Mouse (Mus musculus): ENCODE results near the gene Trim30c. TPM values are rescaled to one million over a fixed set of nuclear protein-coding genes. Genes with fewer than 3 reads are reported as not detected.
"Not testable (repeated sequence)": the region's sequence is repeated elsewhere in the genome, so short reads cannot be mapped to it uniquely, and the experiment has no call there.

The Trim30c gene
- polyA plus RNA-seq, 1 experiment from 2014 or later = 0.28 TPM

DNA sequence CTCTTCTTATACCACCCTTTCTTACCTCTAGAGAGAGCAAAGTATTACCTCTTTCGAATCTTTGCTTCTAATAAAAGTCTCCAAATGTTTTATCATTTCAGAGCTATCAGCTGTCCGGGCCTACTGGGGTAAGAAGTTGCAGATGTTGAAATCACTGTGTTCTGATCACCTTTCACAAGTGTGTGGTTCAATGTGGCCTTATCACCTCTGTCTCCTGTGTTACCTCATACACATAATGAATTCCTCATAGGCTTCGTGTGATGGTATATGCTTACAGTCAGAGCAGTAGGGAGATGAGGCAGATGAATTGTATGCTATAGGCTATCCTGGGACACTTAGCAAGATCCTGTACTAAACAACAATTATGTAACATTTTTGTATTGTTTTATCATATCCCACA is 65.1 kb downstream of the Trim30c start:
- H3K27me3 ChIP-seq; H3K36me3 ChIP-seq; H3K9ac ChIP-seq; H3K9me3 ChIP-seq (replicated peaks); H3K27ac ChIP-seq (replicated peaks); H3K4me3 ChIP-seq (replicated peaks); ATAC-seq (ENCODE audit: insufficient number of reproducible peaks, low FRiP score, low TSS enrichment, low read depth); H3K4me2 ChIP-seq (replicated peaks); H3K4me1 ChIP-seq: not testable (repeated sequence)
- 74% methylated on average over 3 of the region's 3 CpGs for WGBS

Other genes with a start within 250 kb of the Trim30c start
- 20.1 and 24.2 TPM in 2 replicates for gene Olfm5, start 236.0 kb downstream of the Trim30c start, polyA plus RNA-seq (2015; fragmentation: Nextera tagmentation; extraction: Ambion mirVana)
- 0.25 and 0.27 TPM in 2 replicates for gene Olfr648, start 217.4 kb downstream of the Trim30c start, polyA plus RNA-seq (2015; fragmentation: Nextera tagmentation; extraction: Ambion mirVana)
- not detected in 2 replicates for gene Olfr649, start 204.9 kb downstream of the Trim30c start, polyA plus RNA-seq (2015; fragmentation: Nextera tagmentation; extraction: Ambion mirVana)
- 0.54 and 0.59 TPM in 2 replicates for gene Trim6, start 182.0 kb downstream of the Trim30c start, polyA plus RNA-seq (2015; fragmentation: Nextera tagmentation; extraction: Ambion mirVana)
- 1.8 and 2.0 TPM in 2 replicates for gene Trim34a, start 156.4 kb downstream of the Trim30c start, polyA plus RNA-seq (2015; fragmentation: Nextera tagmentation; extraction: Ambion mirVana)
- 0.40 and 0.41 TPM in 2 replicates for gene Trim5, start 112.7 kb downstream of the Trim30c start, polyA plus RNA-seq (2015; fragmentation: Nextera tagmentation; extraction: Ambion mirVana)
- 7.3 and 8.0 TPM in 2 replicates for gene Trim12a, start 85.4 kb downstream of the Trim30c start, polyA plus RNA-seq (2015; fragmentation: Nextera tagmentation; extraction: Ambion mirVana)
- gene Trim34b, start 71.4 kb downstream of the Trim30c start, polyA plus RNA-seq (2015; fragmentation: Nextera tagmentation; extraction: Ambion mirVana) = 0.16 TPM in 1 of 2 replicates, not detected in the other
- 2.4 and 2.6 TPM in 2 replicates for gene Trim12c, start 47.5 kb downstream of the Trim30c start, polyA plus RNA-seq (2015; fragmentation: Nextera tagmentation; extraction: Ambion mirVana)
- 0.13 and 0.16 TPM in 2 replicates for gene Trim30b, start 31.0 kb downstream of the Trim30c start, polyA plus RNA-seq (2015; fragmentation: Nextera tagmentation; extraction: Ambion mirVana)
- gene Trim30a, start 64.4 kb upstream of the Trim30c start, polyA plus RNA-seq (2015; fragmentation: Nextera tagmentation; extraction: Ambion mirVana) = 1.8 and 2.3 TPM in 2 replicates
- gene Trim30d, start 107.0 kb upstream of the Trim30c start, polyA plus RNA-seq (2015; fragmentation: Nextera tagmentation; extraction: Ambion mirVana) = 0.74 and 0.85 TPM in 2 replicates
- gene Olfr651, start 149.3 kb upstream of the Trim30c start, polyA plus RNA-seq (2015; fragmentation: Nextera tagmentation; extraction: Ambion mirVana) = not detected in 2 replicates
- gene Olfr652, start 160.1 kb upstream of the Trim30c start, polyA plus RNA-seq (2015; fragmentation: Nextera tagmentation; extraction: Ambion mirVana) = 0.11 TPM in 1 of 2 replicates, not detected in the other
- gene Olfr653, start 176.5 kb upstream of the Trim30c start, polyA plus RNA-seq (2015; fragmentation: Nextera tagmentation; extraction: Ambion mirVana) = 0.11 and 0.16 TPM in 2 replicates
- 0.12 TPM in 1 of 2 replicates, not detected in the other for gene Olfr654, start 186.2 kb upstream of the Trim30c start, polyA plus RNA-seq (2015; fragmentation: Nextera tagmentation; extraction: Ambion mirVana)
- gene Olfr655, start 200.9 kb upstream of the Trim30c start, polyA plus RNA-seq (2015; fragmentation: Nextera tagmentation; extraction: Ambion mirVana) = 0.16 and 0.29 TPM in 2 replicates
- 0.05 TPM in 1 of 2 replicates, not detected in the other for gene Olfr656, start 213.1 kb upstream of the Trim30c start, polyA plus RNA-seq (2015; fragmentation: Nextera tagmentation; extraction: Ambion mirVana)
- not detected in 2 replicates for gene Olfr657, start 224.0 kb upstream of the Trim30c start, polyA plus RNA-seq (2015; fragmentation: Nextera tagmentation; extraction: Ambion mirVana)
- gene Olfr658, start 246.5 kb upstream of the Trim30c start, polyA plus RNA-seq (2015; fragmentation: Nextera tagmentation; extraction: Ambion mirVana) = 0.12 TPM in 1 of 2 replicates, not detected in the other

Measured in embryonic facial prominence, embryonic 15.5 days (tissue).